Mouse (Mus musculus) heart, adult 2 months (tissue): Measurements from ENCODE around the gene Matn1. TPM values are rescaled to one million over a fixed set of nuclear protein-coding genes. Genes with fewer than 3 reads are reported as not detected.

Experiments used
- DNase-seq, 2 experiments: peaks; one replicate each; pipeline ENCODE4 v3.0.0; 2021
- H3K27ac ChIP-seq: fragments of 200-600 bp; 2 replicates; pipeline ENCODE4 v1.8.1; 2022
- H3K27me3 ChIP-seq: fragments of 200-500 bp; 2 replicates; pipeline ENCODE4 v1.6.1; 2012; ENCODE audit warnings: mild to moderate bottlenecking, low read length, inconsistent platforms, mixed read lengths; ENCODE audit not compliant: control insufficient read depth, insufficient read depth
- H3K36me3 ChIP-seq: fragments of 200-500 bp; 2 replicates; pipeline ENCODE4 v1.6.1; 2012; ENCODE audit warnings: low read length, inconsistent platforms; ENCODE audit not compliant: control insufficient read depth, insufficient read depth
- H3K4me1 ChIP-seq: fragments of 200-500 bp; 2 replicates; pipeline ENCODE4 v1.6.1; 2011; ENCODE audit warnings: low read length; ENCODE audit not compliant: control insufficient read depth, insufficient read depth
- H3K4me3 ChIP-seq: fragments of 200-600 bp; 2 replicates; pipeline ENCODE4 v1.8.1; 2022
- H3K79me2 ChIP-seq: fragments of 200-500 bp; replicated peaks from 2 replicates; pipeline ENCODE4 v1.6.1; 2012; ENCODE audit warnings: mild to moderate bottlenecking, inconsistent platforms, low read length, moderate library complexity, mixed read lengths; ENCODE audit not compliant: control insufficient read depth, insufficient read depth
- H3K9ac ChIP-seq: fragments of 200-500 bp; 2 replicates; pipeline ENCODE4 v1.6.1; 2012; ENCODE audit warnings: low read depth, mild to moderate bottlenecking, control low read depth, inconsistent platforms, low read length, mixed read lengths
- CTCF ChIP-seq: fragments of 200-600 bp; IDR thresholded peaks from 2 replicates; pipeline ENCODE4 v1.8.1; 2022; ENCODE audit warnings: antibody characterized with exemption, mild to moderate bottlenecking, moderate library complexity
- EP300 ChIP-seq: fragments of 200-500 bp; IDR thresholded peaks from 2 replicates; pipeline ENCODE4 v1.6.1; 2011; ENCODE audit warnings: low read depth, low read length, control low read depth; ENCODE audit not compliant: insufficient read depth
- POLR2A ChIP-seq: fragments of 200-500 bp; IDR thresholded peaks from 2 replicates; pipeline ENCODE4 v1.6.1; 2011; ENCODE audit warnings: mild to moderate bottlenecking, low read depth, low read length, control low read depth; ENCODE audit not compliant: insufficient read depth
- WGBS: fragments of 180-500 bp; shearing (Covaris S2); methylation state at CpG from one replicate; pipeline ENCODE4 v1.1.7; 2018; 5-methylcytosine and 5-hydroxymethylcytosine counted together
- intact Hi-C: fragments of 180-260 bp; cut with DNase I; formaldehyde crosslinking; loops from one replicate; pipeline ENCODE4 v1.15.1; 2025
- polyA plus RNA-seq: library from polyadenylated mRNA; depleted of rRNA; stranded (reverse); fragments of >200 nt; gene quantifications from 2 replicates; pipeline ENCODE4 v1.2.3, GENCODE M21; 2012
- total RNA-seq, 2 experiments: library from RNA; stranded (reverse); gene quantifications; 2 replicates each; pipeline ENCODE4 v1.2.3; 2021

The Matn1 gene
- total and polyA plus RNA-seq, 3 experiments = 0.10 TPM; not detected in 2

- Histone ChIP-seq H3K36me3 (no peaks in the 10 kb centered on the region), H3K4me1 (no peaks in the 10 kb centered on the region), H3K27ac (no peak overlapping the region), H3K9ac (no peak overlapping the region), H3K4me3 (no peak overlapping the region), H3K79me2 (no peaks in the 10 kb centered on the region), H3K27me3 (no peaks in the 10 kb centered on the region)
- no peak for DNase-seq
- intact Hi-C loops = no loop called here
- no peak for TF ChIP-seq CTCF
- TF ChIP-seq EP300 = no peak
- no peak for TF ChIP-seq POLR2A
- 56% methylated on average over 9 of the region's 9 CpGs for WGBS
These were observed 24.3 kb upstream of the Matn1 start for GRCm38 (mm10) chr4:130919750-130920356.

DNA sequence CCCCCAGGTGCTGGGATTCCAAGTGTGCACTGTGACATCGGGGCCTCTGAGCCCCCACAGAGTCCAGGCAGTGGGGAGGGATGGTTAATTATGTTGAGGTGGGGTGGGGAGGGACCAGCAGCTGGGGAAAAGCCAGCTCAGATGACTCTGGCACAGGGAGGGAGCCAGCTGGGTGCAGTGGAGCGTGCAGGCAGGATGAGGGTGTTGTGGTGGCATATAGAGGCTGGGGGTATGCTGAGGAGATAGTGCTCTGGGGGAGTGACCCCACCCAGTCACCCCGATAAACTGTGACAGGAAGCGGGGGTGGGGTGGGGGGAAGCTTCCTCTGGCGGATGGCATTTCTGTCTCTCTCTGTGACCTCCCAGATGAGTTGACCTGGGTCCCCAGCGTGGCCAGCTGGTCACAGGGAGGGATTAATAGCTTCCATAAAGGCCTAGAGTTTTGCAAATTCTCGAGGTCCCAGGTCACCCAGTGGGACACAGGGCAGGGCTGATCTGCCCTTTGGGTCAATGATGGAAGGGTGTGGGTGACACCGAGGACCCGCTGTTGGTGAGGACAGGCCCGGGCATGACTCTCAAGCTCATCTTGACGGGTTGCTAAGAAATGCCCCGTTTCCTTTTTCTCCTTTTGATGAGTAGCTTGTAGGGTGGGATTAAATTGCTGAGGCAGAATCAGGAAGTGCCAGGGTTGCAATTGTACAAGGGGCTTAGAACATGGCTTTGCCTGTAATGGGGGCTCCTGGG, 23.1 kb upstream of the Matn1 start:
- Histone ChIP-seq H3K27ac (no peak overlapping the region), H3K9ac (no peak overlapping the region), H3K4me1 (no peaks in the 10 kb centered on the region), H3K27me3 (no peaks in the 10 kb centered on the region), H3K36me3 (no peaks in the 10 kb centered on the region), H3K79me2 (no peaks in the 10 kb centered on the region), H3K4me3 (no peak overlapping the region)
- 51% methylated on average over 12 of the region's 12 CpGs for WGBS
- intact Hi-C loops = no loop called here
- TF ChIP-seq EP300 = no peak
- no peak for TF ChIP-seq CTCF
- no peak for TF ChIP-seq POLR2A
- DNase-seq = peak in 1 of 2 experiments; percentile 59

- DNase-seq = peak in 1 of 2 experiments; percentile 25
- Histone ChIP-seq H3K36me3 (no peaks in the 10 kb centered on the region), H3K4me1 (no peaks in the 10 kb centered on the region), H3K9ac (no peak overlapping the region), H3K27me3 (no peaks in the 10 kb centered on the region), H3K79me2 (no peaks in the 10 kb centered on the region), H3K27ac (no peak overlapping the region), H3K4me3 (no peak overlapping the region)
- TF ChIP-seq EP300 (no peak), CTCF (no peak), POLR2A (no peak)
- WGBS = 52% methylated on average over 10 of the region's 10 CpGs
- intact Hi-C loops = no loop called here
These were observed 22.2 kb upstream of the Matn1 start for GRCm38 (mm10) chr4:130921986-130922385.

DNA sequence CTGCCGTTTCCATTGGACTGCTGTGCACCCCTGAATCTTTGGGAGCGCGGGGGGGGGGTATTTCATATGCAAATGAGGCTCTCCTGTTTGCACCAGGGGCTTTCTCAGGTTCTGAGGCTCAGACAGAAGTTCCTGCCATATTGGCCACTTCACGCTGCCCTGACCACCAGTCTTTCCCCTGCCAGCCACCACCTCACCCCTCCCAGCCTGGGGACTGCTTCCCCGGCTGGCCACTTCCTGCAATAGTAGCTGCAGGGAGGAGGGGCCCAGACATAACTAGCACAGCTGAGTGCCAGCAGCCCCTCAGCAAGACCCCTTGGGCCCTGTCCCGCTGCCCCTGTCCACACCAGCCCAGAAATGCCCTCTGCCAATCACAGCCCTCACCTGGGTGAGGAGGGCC, 17.9 kb upstream of the Matn1 start:
- 64% methylated on average over 6 of the region's 6 CpGs for WGBS
- TF ChIP-seq POLR2A (no peak), EP300 (no peak), CTCF (no peak)
- DNase-seq = no peak

DNA sequence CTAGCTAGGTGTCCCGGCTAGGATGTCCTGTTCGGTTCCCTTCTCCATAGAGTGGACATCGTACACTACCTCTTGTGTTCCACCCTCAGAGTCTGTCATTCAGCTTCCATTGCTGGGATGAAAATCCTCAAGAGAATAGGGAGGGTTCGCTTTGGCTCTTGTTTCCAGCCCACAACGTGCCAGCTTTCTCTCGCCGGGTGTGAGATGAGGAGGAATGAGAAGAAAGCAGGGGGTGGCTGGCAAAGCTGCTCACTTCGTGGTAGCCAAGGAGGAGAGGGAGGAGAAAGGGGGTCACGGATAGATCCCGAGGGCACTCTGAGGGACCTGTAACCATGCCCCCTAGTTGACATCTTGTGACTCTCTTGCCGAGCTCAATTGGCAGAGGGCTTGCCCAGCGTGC, 16.4 kb upstream of the Matn1 start:
- Histone ChIP-seq H3K4me3 (no peak overlapping the region), H3K27me3 (no peaks in the 10 kb centered on the region), H3K79me2 (no peaks in the 10 kb centered on the region), H3K9ac (no peak overlapping the region), H3K36me3 (no peaks in the 10 kb centered on the region), H3K27ac (no peak overlapping the region), H3K4me1 (no peaks in the 10 kb centered on the region)
- 87% methylated on average over 12 of the region's 12 CpGs for WGBS
- intact Hi-C loops = no loop called here
- no peak for DNase-seq
- TF ChIP-seq CTCF (no peak), POLR2A (no peak), EP300 (no peak)

More for the DNA sequence above, 17.9 kb upstream of the Matn1 start:
- Histone ChIP-seq H3K79me2 (no peaks in the 10 kb centered on the region), H3K27me3 (no peaks in the 10 kb centered on the region), H3K4me1 (no peaks in the 10 kb centered on the region), H3K4me3 (no peak overlapping the region), H3K9ac (no peak overlapping the region), H3K36me3 (no peaks in the 10 kb centered on the region), H3K27ac (no peak overlapping the region)
- intact Hi-C loops = no loop called here

GRCm38 (mm10) chr4:130942644-130943043, 1.5 kb upstream of the Matn1 start:
- Histone ChIP-seq H3K36me3 (no peaks in the 10 kb centered on the region), H3K9ac (no peak overlapping the region), H3K27me3 (no peaks in the 10 kb centered on the region), H3K4me3 (no peak overlapping the region), H3K4me1 (no peaks in the 10 kb centered on the region; the same call in 1 of the 2 replicates), H3K27ac (no peak overlapping the region), H3K79me2 (no peaks in the 10 kb centered on the region)
- WGBS = 56% methylated on average over 14 of the region's 14 CpGs
- no peak for DNase-seq
- TF ChIP-seq POLR2A = no peak
- TF ChIP-seq EP300 = no peak
- TF ChIP-seq CTCF = no peak
- intact Hi-C loops = no loop called here
